Mouse (Mus musculus) neural tube, embryonic 10.5 days (tissue): Measurements from ENCODE around the gene 9930022D16Rik.
A peak's percentile ranks its signal among the peaks of the same experiment; 100 is the strongest.

Experiments used
- DNase-seq: peaks from one replicate; pipeline ENCODE4 v3.0.0-alpha.2; 2017; ENCODE audit warnings: low spot score; ENCODE audit errors: extremely low spot score

Gene 9930022D16Rik

GRCm38 (mm10) chr11:109445438-109446035 lies 31.8 kb downstream of the 9930022D16Rik start:
- peak; percentile 41 for DNase-seq

GRCm38 (mm10) chr11:109451169-109451568 lies 37.5 kb downstream of the 9930022D16Rik start:
- DNase-seq = no peak

- no peak for DNase-seq
These were observed 42.5 kb downstream of the 9930022D16Rik start for GRCm38 (mm10) chr11:109456261-109456660.

- no peak for DNase-seq
These were observed 44.4 kb downstream of the 9930022D16Rik start for GRCm38 (mm10) chr11:109458165-109458564.

GRCm38 (mm10) chr11:109460586-109460985 lies 46.9 kb downstream of the 9930022D16Rik start:
- no peak for DNase-seq

- no peak for DNase-seq
These were observed 51.4 kb downstream of the 9930022D16Rik start for GRCm38 (mm10) chr11:109465068-109465467.

GRCm38 (mm10) chr11:109466987-109467386 lies 53.3 kb downstream of the 9930022D16Rik start:
- DNase-seq = no peak

GRCm38 (mm10) chr11:109468133-109468532 lies 54.4 kb downstream of the 9930022D16Rik start:
- DNase-seq = no peak
